Mouse (Mus musculus) bone marrow macrophage, adult 2 months (primary cell): ENCODE results near the gene Cfap43.

Experiments
- CTCF ChIP-seq: IDR thresholded peaks from 2 replicates; pipeline ENCODE4 v1.5.1; 2012; ENCODE audit warnings: low read depth, mild to moderate bottlenecking, low read length, moderate library complexity
- POLR2A ChIP-seq: IDR thresholded peaks from 2 replicates; pipeline ENCODE4 v1.6.1; 2012; ENCODE audit warnings: mild to moderate bottlenecking, low read depth, low read length, borderline replicate concordance

DNA sequence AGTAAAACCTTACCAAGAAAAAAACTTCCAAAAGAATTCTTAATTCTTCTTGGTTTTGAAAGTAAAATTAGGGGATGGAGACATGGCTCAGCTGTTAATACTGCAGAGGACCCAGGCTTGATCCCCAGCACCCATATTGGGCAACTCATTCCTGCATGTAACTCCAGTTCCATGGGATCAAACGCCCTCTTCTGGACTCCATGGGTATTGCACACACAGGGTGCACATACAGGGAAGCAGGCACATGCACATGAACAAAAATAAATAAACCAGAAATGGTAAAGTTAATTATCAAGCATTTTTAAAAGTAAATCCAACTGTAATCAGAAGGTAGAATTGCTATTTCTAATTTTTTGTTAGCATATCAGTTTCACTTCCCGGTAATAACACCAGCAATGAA, 202.9 kb downstream of the Cfap43 start:
- TF ChIP-seq CTCF, result no peak
- TF ChIP-seq POLR2A, result no peak
